Mouse (Mus musculus) liver, embryonic 15.5 days (tissue): Measurements from ENCODE around the gene Fscn3. TPM values are rescaled to one million over a fixed set of nuclear protein-coding genes. Genes with fewer than 3 reads are reported as not detected.

Experiments
- ATAC-seq: fragments of 200-750 bp; cut with Nextera tagmentation; 2 replicates; pipeline ENCODE4 v1.8.0; 2017; ENCODE audit warnings: moderate number of reproducible peaks, mild to moderate bottlenecking, moderate library complexity; ENCODE audit not compliant: insufficient read depth
- H3K27ac ChIP-seq: fragments of 300-500 bp; sonication (generic); replicated peaks from 2 replicates; pipeline ENCODE4 v1.5.1; 2015; ENCODE audit warnings: mild to moderate bottlenecking, inconsistent platforms
- H3K27me3 ChIP-seq: fragments of 300-500 bp; sonication (generic); 2 replicates; pipeline ENCODE4 v1.6.1; 2015; ENCODE audit warnings: mild to moderate bottlenecking, inconsistent platforms
- H3K36me3 ChIP-seq: fragments of 300-500 bp; sonication (generic); replicated peaks from 2 replicates; pipeline ENCODE4 v1.6.1; 2015; ENCODE audit warnings: moderate library complexity, mild to moderate bottlenecking, inconsistent platforms
- H3K4me1 ChIP-seq: fragments of 300-500 bp; sonication (generic); replicated peaks from 2 replicates; pipeline ENCODE4 v1.6.1; 2015; ENCODE audit warnings: inconsistent platforms
- H3K4me2 ChIP-seq: fragments of 300-500 bp; sonication (generic); 2 replicates; pipeline ENCODE4 v1.6.1; 2015; ENCODE audit warnings: moderate library complexity, mild to moderate bottlenecking, inconsistent platforms
- H3K4me3 ChIP-seq: fragments of 300-500 bp; sonication (generic); replicated peaks from 2 replicates; pipeline ENCODE4 v1.5.1; 2015; ENCODE audit warnings: mild to moderate bottlenecking, inconsistent platforms
- H3K9ac ChIP-seq: fragments of 300-500 bp; sonication (generic); 2 replicates; pipeline ENCODE4 v1.6.1; 2015; ENCODE audit warnings: moderate library complexity, mild to moderate bottlenecking, inconsistent platforms
- H3K9me3 ChIP-seq: fragments of 300-500 bp; sonication (generic); replicated peaks from 2 replicates; pipeline ENCODE4 v1.6.1; 2016; ENCODE audit warnings: inconsistent platforms
- WGBS: fragments of 180-500 bp; shearing (Covaris S2); methylation state at CpG from one replicate; pipeline ENCODE4 v1.1.7; 2015; ENCODE audit warnings: mixed read lengths; ENCODE audit not compliant: insufficient replicate concordance; 5-methylcytosine and 5-hydroxymethylcytosine counted together
- polyA plus RNA-seq: library from polyadenylated mRNA; unstranded; fragments of >200 nt; fragmentation: Nextera tagmentation; extraction: Ambion mirVana; gene quantifications from 2 replicates; pipeline ENCODE4 v1.2.1, GENCODE M21; 2015

Gene Fscn3
- polyA plus RNA-seq, 1 experiment from 2014 or later, result 0.70 TPM

DNA sequence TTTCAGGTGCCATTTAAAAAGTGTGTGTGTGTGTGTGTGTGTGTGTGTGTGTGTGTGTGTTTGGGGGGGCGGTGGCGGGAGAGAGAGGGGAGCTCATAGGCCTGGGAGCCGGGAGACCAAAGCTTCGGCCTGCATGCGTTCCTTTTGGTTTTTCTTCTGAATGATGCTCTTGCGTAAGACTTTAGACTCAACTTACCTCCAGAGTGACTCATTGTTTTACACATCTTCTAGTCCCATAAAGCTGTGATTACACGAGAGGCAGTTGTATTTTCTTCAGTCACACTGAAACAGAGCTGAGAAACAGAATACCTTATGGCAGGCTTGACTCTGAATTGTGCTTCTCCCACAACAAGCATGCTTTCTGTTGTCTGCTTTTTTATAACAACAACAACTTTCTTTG, 59.3 kb downstream of the Fscn3 start:
- WGBS, result 72% methylated on average over 7 of the region's 7 CpGs
- no peak overlapping the region for H3K27ac ChIP-seq
- H3K9me3 ChIP-seq, result no peaks in the 10 kb centered on the region
- H3K27me3 ChIP-seq, result no peaks in the 10 kb centered on the region
- no peak overlapping the region for H3K4me3 ChIP-seq
- H3K9ac ChIP-seq, result no peak overlapping the region
- no peak for ATAC-seq
- peaks cover 20% of the 10 kb centered on the region for H3K36me3 ChIP-seq
- no peak overlapping the region for H3K4me2 ChIP-seq
- H3K4me1 ChIP-seq, result peaks cover 72% of the 10 kb centered on the region

Other genes starting within 250 kb of the Fscn3 start
- 23.4 and 25.6 TPM in 2 replicates for gene Zfp800, start 29.8 kb upstream of the Fscn3 start, polyA plus RNA-seq
- 406 and 425 TPM in 2 replicates for gene Arf5, start 4.2 kb upstream of the Fscn3 start, polyA plus RNA-seq
- 3.6 TPM in 2 replicates for gene Gcc1, start 601 bp downstream of the Fscn3 start, polyA plus RNA-seq
- gene Pax4, start 21.6 kb downstream of the Fscn3 start, polyA plus RNA-seq, result not detected in 2 replicates
- gene Snd1, start 47.4 kb downstream of the Fscn3 start, polyA plus RNA-seq, result 51.1 and 55.3 TPM in 2 replicates